Mouse (Mus musculus): Measurements from ENCODE around the gene Ifnar2. TPM values are rescaled to one million over a fixed set of nuclear protein-coding genes. Genes with fewer than 3 reads are reported as not detected.

Gene Ifnar2
- total and polyA plus RNA-seq, 3 experiments = 33.1 to 34.9 (median 34.5) TPM

GRCm38 (mm10) chr16:91444847-91445246 is 72.3 kb downstream of the Ifnar2 start:
- no peak overlapping the region for H3K9ac ChIP-seq (ENCODE audit: insufficient read depth, low read depth)
- peaks cover 4% of the 10 kb centered on the region for H3K9me3 ChIP-seq (replicated peaks; ENCODE audit: low read length)
- no peak for DNase-seq (ENCODE audit: extremely low read depth)
- no peak overlapping the region for H3K4me3 ChIP-seq (replicated peaks in 1 of 3; ENCODE audit: low read depth in 2 of 3, low read length in 2 of 3, poor library complexity in 1 of 3)
- no peaks in the 10 kb centered on the region for H3K27me3 ChIP-seq (replicated peaks)
- peaks cover 21 to 75% of the 10 kb centered on the region in 2 experiments for H3K4me1 ChIP-seq (ENCODE audit: control insufficient read depth in 1 of 2, insufficient read depth in 2 of 2)
- no peak overlapping the region for H3K4me2 ChIP-seq (ENCODE audit: insufficient read depth, low read depth, poor library complexity, severe bottlenecking)
- no peak overlapping the region for H3K27ac ChIP-seq (ENCODE audit: insufficient read depth, low read depth)
- in situ Hi-C loops (cut with MboI; ENCODE audit: low pct_ligation_motif_present, low pct_unique_long_range_greater_than_20kb, low sequenced_read_pairs) (no loop called here), dilution Hi-C loops (cut with MboI; ENCODE audit: extremely low pct_ligation_motif_present, extremely low pct_unique_long_range_greater_than_20kb, low sequenced_read_pairs) (no loop called here)
- no peaks in the 10 kb centered on the region for H3K79me2 ChIP-seq (replicated peaks; ENCODE audit: control insufficient read depth, extremely low read depth, insufficient read depth, poor library complexity, severe bottlenecking)
- H3K36me3 ChIP-seq (replicated peaks in 1 of 2; ENCODE audit: control insufficient read depth in 1 of 2, insufficient read depth in 1 of 2, low read length in 1 of 2) = no peaks in the 10 kb centered on the region
- peak; percentile 39 for TF ChIP-seq BHLHE40 (IDR thresholded peaks at IDR 0.05; ENCODE audit: low read depth, low read length)
- TF ChIP-seq JUN (IDR thresholded peaks at IDR 0.05; ENCODE audit: insufficient read depth, low read depth, low read length) = peak; percentile 29; the same call in 1 of the 2 replicates
- no peak for TF ChIP-seq ELF1 (IDR thresholded peaks at IDR 0.05; ENCODE audit: low read depth, low read length)
- peak; percentile 86 for TF ChIP-seq IRF4 (IDR thresholded peaks at IDR 0.05; ENCODE audit: low read depth, low read length)
- TF ChIP-seq RCOR1 (conservative IDR thresholded peaks at IDR 0.05; ENCODE audit: low read depth, low read length) = no peak
- TF ChIP-seq EP300 (IDR thresholded peaks at IDR 0.05; ENCODE audit: low read length) = peak; percentile 51; the same call in 1 of the 2 replicates

- Histone ChIP-seq H3K9me3 (replicated peaks; ENCODE audit: low read length) (peaks cover 4% of the 10 kb centered on the region), H3K36me3 (replicated peaks in 1 of 2; ENCODE audit: control insufficient read depth in 1 of 2, insufficient read depth in 1 of 2, low read length in 1 of 2) (no peaks in the 10 kb centered on the region), H3K27me3 (replicated peaks) (no peaks in the 10 kb centered on the region), H3K4me2 (ENCODE audit: insufficient read depth, low read depth, poor library complexity, severe bottlenecking) (no peak overlapping the region), H3K4me1 (ENCODE audit: control insufficient read depth in 1 of 2, insufficient read depth in 2 of 2) (peaks cover 21 to 82% of the 10 kb centered on the region in 2 experiments), H3K79me2 (replicated peaks; ENCODE audit: control insufficient read depth, extremely low read depth, insufficient read depth, poor library complexity, severe bottlenecking) (no peaks in the 10 kb centered on the region), H3K27ac (ENCODE audit: insufficient read depth, low read depth) (no peak overlapping the region), H3K4me3 (replicated peaks in 1 of 3; ENCODE audit: low read depth in 2 of 3, low read length in 2 of 3, poor library complexity in 1 of 3) (no peak overlapping the region), H3K9ac (ENCODE audit: insufficient read depth, low read depth) (no peak overlapping the region)
- in situ Hi-C loops (cut with MboI; ENCODE audit: low pct_ligation_motif_present, low pct_unique_long_range_greater_than_20kb, low sequenced_read_pairs) (no loop called here), dilution Hi-C loops (cut with MboI; ENCODE audit: extremely low pct_ligation_motif_present, extremely low pct_unique_long_range_greater_than_20kb, low sequenced_read_pairs) (no loop called here)
- DNase-seq (ENCODE audit: extremely low read depth) = no peak
- 0 out of 2 replicates have a peak, but pooled peaks have one; percentile 8 for TF ChIP-seq ELF1 (IDR thresholded peaks at IDR 0.05; ENCODE audit: low read depth, low read length)
- TF ChIP-seq NRF1 (IDR thresholded peaks at IDR 0.05; ENCODE audit: low read depth, low read length) = no peak
- no peak for TF ChIP-seq JUND (conservative IDR thresholded peaks at IDR 0.05; ENCODE audit: low read depth, low read length)
- TF ChIP-seq RCOR1 (conservative IDR thresholded peaks at IDR 0.05; ENCODE audit: low read depth, low read length) = no peak
- TF ChIP-seq ZNF384 (IDR thresholded peaks at IDR 0.05; ENCODE audit: low read depth, low read length) = no peak
- TF ChIP-seq ZC3H11A (IDR thresholded peaks at IDR 0.05; ENCODE audit: low read depth, low read length) = no peak
- no peak for TF ChIP-seq USF2 (conservative IDR thresholded peaks at IDR 0.05; ENCODE audit: low read depth, low read length)
- TF ChIP-seq TCF12 (IDR thresholded peaks at IDR 0.05; ENCODE audit: low read depth, low read length) = no peak
- TF ChIP-seq USF1 (IDR thresholded peaks at IDR 0.05; ENCODE audit: low read depth, low read length) = no peak
- 0 out of 2 replicates have a peak, but pooled peaks have one; percentile 28 for TF ChIP-seq NELFE (IDR thresholded peaks at IDR 0.05; ENCODE audit: low read depth, low read length)
- TF ChIP-seq ETS1 (conservative IDR thresholded peaks at IDR 0.05; ENCODE audit: low read depth, low read length) = no peak
- TF ChIP-seq MAFK (IDR thresholded peaks at IDR 0.05; ENCODE audit: insufficient replicate concordance, low read length) = no peak
- no peak for TF ChIP-seq GABPA (IDR thresholded peaks at IDR 0.05; ENCODE audit: insufficient replicate concordance, low read depth, low read length)
- no peak for TF ChIP-seq SMC3 (IDR thresholded peaks at IDR 0.05; ENCODE audit: low read depth, low read length)
- peak; percentile 48; the same call in 1 of the 2 replicates for TF ChIP-seq MAX (IDR thresholded peaks at IDR 0.05; ENCODE audit: low read length)
- TF ChIP-seq TBP (conservative IDR thresholded peaks at IDR 0.05; ENCODE audit: low read depth, low read length) = no peak
- no peak for TF ChIP-seq JUN (IDR thresholded peaks at IDR 0.05; ENCODE audit: insufficient read depth, low read depth, low read length)
- 0 out of 2 replicates have a peak, but pooled peaks have one; percentile 14 for TF ChIP-seq EP300 (IDR thresholded peaks at IDR 0.05; ENCODE audit: low read length)
- no peak for TF ChIP-seq BHLHE40 (IDR thresholded peaks at IDR 0.05; ENCODE audit: low read depth, low read length)
- no peak for TF ChIP-seq KAT2A (IDR thresholded peaks at IDR 0.05; ENCODE audit: insufficient replicate concordance, low read length)
- TF ChIP-seq MYC (IDR thresholded peaks at IDR 0.05; ENCODE audit: low read depth, low read length) = no peak
- no peak for TF ChIP-seq MEF2A (IDR thresholded peaks at IDR 0.05; ENCODE audit: borderline replicate concordance, low read depth, low read length)
These were observed 73.0 kb downstream of the Ifnar2 start for GRCm38 (mm10) chr16:91445566-91445965.
